Mouse (Mus musculus) liver, postnatal 0 days (tissue): ENCODE results near the gene Abtb1.

Source experiments
- CTCF ChIP-seq: sonication (generic); IDR thresholded peaks from 2 replicates; pipeline ENCODE4 v1.5.1; 2016; ENCODE audit warnings: antibody characterized with exemption, low read depth
- EP300 ChIP-seq: IDR thresholded peaks from 2 replicates; pipeline ENCODE4 v1.6.1; 2016; ENCODE audit warnings: antibody characterized with exemption, low read depth, mild to moderate bottlenecking

GRCm38 (mm10) chr6:88826088-88826487 lies 15.7 kb downstream of the Abtb1 start:
- TF ChIP-seq CTCF: no peak
- TF ChIP-seq EP300: no peak
